Mouse (Mus musculus): ENCODE measurements at regions not wholly inside any gene's neighbourhood (a gene's known extent, or its start where the extent isn't known, plus 50 kb on each side); places are given as distances from the start of the nearest gene placed in this dataset.

DNA sequence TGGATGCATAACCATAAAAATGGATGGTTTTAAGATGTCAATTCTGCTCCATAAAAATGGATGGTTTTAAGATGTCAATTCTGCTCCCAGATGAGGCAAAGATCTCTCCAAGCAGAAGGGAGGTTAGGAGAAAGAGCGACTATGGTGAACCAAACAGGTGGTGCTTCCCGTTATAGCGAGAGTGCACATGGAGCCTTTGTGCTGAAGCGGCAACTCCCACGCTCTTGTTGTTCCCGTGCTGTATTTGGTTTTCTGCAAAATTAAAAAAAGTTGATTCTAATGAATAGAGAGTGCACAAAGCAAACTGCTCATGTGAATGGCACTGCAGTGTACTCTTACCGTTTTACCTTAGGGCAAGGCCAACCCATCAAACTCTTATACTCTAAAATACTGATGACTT lies 497.5 kb upstream of the Nbea start:
- TF ChIP-seq CTCF (conservative IDR thresholded peaks at IDR 0.05; ENCODE audit: insufficient read depth, insufficient read length, low read depth, low read length) (no peak), POLR2A (IDR thresholded peaks at IDR 0.05; ENCODE audit: low read depth, low read length) (no peak)

Data from kidney, adult 2 months (tissue).